Comparison of ENCODE assay signal across 21 mouse cellular contexts in genomic region chr16:91555017-91555605, GRCm38 (mm10). TPM values are rescaled to one million over a fixed set of nuclear protein-coding genes. Genes with fewer than 3 reads are reported as not detected.
A peak's percentile ranks its signal among the peaks of the same experiment; 100 is the strongest.
DNase-seq lines count a peak whose midpoint lies in the region; ATAC-seq and TF ChIP-seq lines count a peak whose summit lies in the region.
"Had no signal": no experiment of that assay in that cellular context is flagged by ENCODE, and none has a peak within 500 bp of the region (broad histone marks: within the 10 kb centered on the region; RNA-seq: fewer than 3 reads in every experiment).

No protein-coding gene starts in this region.

- TF ChIP-seq EP300 in lung, postnatal 0 days (IDR thresholded peaks at IDR 0.05) = no peak

- peaks cover 54% of the 10 kb centered on the region for H3K4me1 ChIP-seq in heart, embryonic 12.5 days (replicated peaks)
- peaks cover 70% of the 10 kb centered on the region for H3K4me1 ChIP-seq in kidney, embryonic 15.5 days
- H3K4me1 ChIP-seq in intestine, embryonic 14.5 days (replicated peaks; ENCODE audit: control insufficient read depth, insufficient read depth, low read length) = peaks cover 12% of the 10 kb centered on the region
- peaks cover 8% of the 10 kb centered on the region; the same call in 1 of the 2 replicates for H3K4me1 ChIP-seq in lung, postnatal 0 days (ENCODE audit: insufficient read depth, low read depth, low read length)

- no peak for ATAC-seq in heart, embryonic 12.5 days (ENCODE audit: insufficient number of reproducible peaks, low FRiP score)
- 0 out of 2 replicates have a peak, but pooled peaks have one; percentile 25 for ATAC-seq in kidney, embryonic 15.5 days (replicated peaks; ENCODE audit: low FRiP score)
- ATAC-seq in intestine, embryonic 14.5 days (replicated peaks; ENCODE audit: low FRiP score, low TSS enrichment, low read depth) = peak; percentile 23; the same call in 1 of the 2 replicates
- no peak for ATAC-seq in lung, postnatal 0 days
- ATAC-seq: forebrain, embryonic 16.5 days; hindbrain, embryonic 16.5 days had no signal

- DNase-seq in heart, adult 9 months (ENCODE audit: low spot score in 2 of 2) = no peak
- no peak for DNase-seq in kidney, adult 11 months
- no peak for DNase-seq in intestine, embryonic 14.5 days (ENCODE audit: low spot score)
- no peak for DNase-seq in lung, postnatal 0 days (ENCODE audit: low spot score)
- no peak for DNase-seq in urinary bladder, adult 18-20 months (ENCODE audit: low spot score in 2 of 2)
- DNase-seq: cerebellum, adult 11-12 months; cerebellum, postnatal 10 days; gastrocnemius, postnatal 10 days; kidney, adult 8-10 months; kidney, postnatal 14 days; layer of hippocampus, postnatal 36 days; lung, postnatal 14 days; thymus, adult 18-20 months; thymus, postnatal 36 days had no signal

- H3K4me3 ChIP-seq in heart, embryonic 12.5 days = no peak overlapping the region
- H3K4me3 ChIP-seq in kidney, embryonic 15.5 days (replicated peaks) = no peak overlapping the region
- no peak overlapping the region for H3K4me3 ChIP-seq in intestine, embryonic 14.5 days (ENCODE audit: low read depth, low read length)
- H3K4me3 ChIP-seq in lung, postnatal 0 days (ENCODE audit: low read depth, low read length) = no peak overlapping the region
- H3K4me3 ChIP-seq: embryonic facial prominence, embryonic 10.5 days; hindbrain, embryonic 10.5 days had no signal

- WGBS in heart, embryonic 12.5 days = 70% methylated on average over 8 of the region's 8 CpGs
- 75% methylated on average over 8 of the region's 8 CpGs for WGBS in kidney, embryonic 15.5 days
- 73% methylated on average over 8 of the region's 8 CpGs for WGBS in intestine, embryonic 14.5 days
- WGBS in lung, postnatal 0 days = 85% methylated on average over 8 of the region's 8 CpGs

- H3K9ac ChIP-seq in heart, embryonic 12.5 days = no peak overlapping the region
- no peak overlapping the region for H3K9ac ChIP-seq in kidney, embryonic 15.5 days
- H3K9ac ChIP-seq in intestine, embryonic 14.5 days (ENCODE audit: low read length) = no peak overlapping the region
- H3K9ac ChIP-seq in lung, postnatal 0 days (replicated peaks; ENCODE audit: low read depth) = no peak overlapping the region

- H3K9me3 ChIP-seq in heart, embryonic 12.5 days (replicated peaks) = no peaks in the 10 kb centered on the region
- H3K9me3 ChIP-seq in kidney, embryonic 15.5 days (replicated peaks) = no peaks in the 10 kb centered on the region
- no peaks in the 10 kb centered on the region for H3K9me3 ChIP-seq in intestine, embryonic 14.5 days (ENCODE audit: control insufficient read depth, low read length)
- no peaks in the 10 kb centered on the region for H3K9me3 ChIP-seq in lung, postnatal 0 days (ENCODE audit: low read length)
- H3K9me3 ChIP-seq: embryonic facial prominence, embryonic 10.5 days; hindbrain, embryonic 10.5 days had no signal

- H3K27me3 ChIP-seq in heart, embryonic 12.5 days (replicated peaks) = no peaks in the 10 kb centered on the region
- H3K27me3 ChIP-seq in kidney, embryonic 15.5 days = no peaks in the 10 kb centered on the region
- H3K27me3 ChIP-seq in intestine, embryonic 14.5 days (replicated peaks; ENCODE audit: control insufficient read depth, insufficient read depth, low read length) = no peaks in the 10 kb centered on the region
- no peaks in the 10 kb centered on the region for H3K27me3 ChIP-seq in lung, postnatal 0 days (replicated peaks; ENCODE audit: insufficient read depth, low read length)

- peaks cover 52% of the 10 kb centered on the region for H3K36me3 ChIP-seq in heart, embryonic 12.5 days
- H3K36me3 ChIP-seq in kidney, embryonic 15.5 days = peaks cover 35% of the 10 kb centered on the region
- H3K36me3 ChIP-seq in intestine, embryonic 14.5 days (ENCODE audit: control insufficient read depth, insufficient read depth, low read length) = peaks cover 32% of the 10 kb centered on the region
- H3K36me3 ChIP-seq in lung, postnatal 0 days (ENCODE audit: insufficient read depth, low read length) = peaks cover 15% of the 10 kb centered on the region; the same call in 1 of the 2 replicates

- TF ChIP-seq CTCF in lung, postnatal 0 days (IDR thresholded peaks at IDR 0.05) = no peak

- no peak overlapping the region for H3K4me2 ChIP-seq in heart, embryonic 12.5 days
- H3K4me2 ChIP-seq in kidney, embryonic 15.5 days = no peak overlapping the region
- no peak overlapping the region for H3K4me2 ChIP-seq in intestine, embryonic 14.5 days (ENCODE audit: low read length)
- no peak overlapping the region for H3K4me2 ChIP-seq in lung, postnatal 0 days (replicated peaks; ENCODE audit: low read depth, low read length)
- H3K4me2 ChIP-seq: midbrain, embryonic 11.5 days had no signal

- peak overlapping the region; percentile 22; the same call in 1 of the 2 replicates for H3K27ac ChIP-seq in heart, embryonic 12.5 days (ENCODE audit: poor library complexity, severe bottlenecking)
- no peak overlapping the region; the same call in 1 of the 2 replicates for H3K27ac ChIP-seq in kidney, embryonic 15.5 days
- no peak overlapping the region for H3K27ac ChIP-seq in intestine, embryonic 14.5 days (ENCODE audit: low read depth)
- H3K27ac ChIP-seq in lung, postnatal 0 days (ENCODE audit: low read length) = no peak overlapping the region
- H3K27ac ChIP-seq: hindbrain, embryonic 10.5 days had no signal

RNA-seq across cellular contexts. Expression of gene Ifngr2, which starts 8.2 kb away (rescaled TPM):
- polyA plus RNA-seq in heart, embryonic 12.5 days (2016; fragmentation: Nextera tagmentation; extraction: Ambion mirVana) = 99.4 and 110 TPM in 2 replicates
- polyA plus RNA-seq in kidney, embryonic 15.5 days (2015; fragmentation: Nextera tagmentation; extraction: Ambion mirVana) = 52.0 and 55.9 TPM in 2 replicates
- polyA plus RNA-seq in intestine, embryonic 14.5 days (2014; fragmentation: Nextera tagmentation; extraction: Ambion mirVana) = 65.3 and 68.4 TPM in 2 replicates
- 64.4 and 78.1 TPM in 2 replicates for polyA plus RNA-seq in lung, postnatal 0 days (2015; fragmentation: Nextera tagmentation; extraction: Ambion mirVana)

RNA-seq across cellular contexts. Expression of gene Tmem50b, which starts 42.5 kb away (rescaled TPM):
- polyA plus RNA-seq in heart, embryonic 12.5 days (2016; fragmentation: Nextera tagmentation; extraction: Ambion mirVana) = 57.4 and 60.8 TPM in 2 replicates
- polyA plus RNA-seq in kidney, embryonic 15.5 days (2015; fragmentation: Nextera tagmentation; extraction: Ambion mirVana) = 35.6 and 35.8 TPM in 2 replicates
- polyA plus RNA-seq in intestine, embryonic 14.5 days (2014; fragmentation: Nextera tagmentation; extraction: Ambion mirVana) = 29.1 and 31.1 TPM in 2 replicates
- polyA plus RNA-seq in lung, postnatal 0 days (2015; fragmentation: Nextera tagmentation; extraction: Ambion mirVana) = 160 and 169 TPM in 2 replicates

Comparison
In these comparisons a context has a peak if more than half of its experiments do, and no peak if none do; other contexts are left out.
1. ATAC-seq: peak in kidney, embryonic 15.5 days (single experiment) and intestine, embryonic 14.5 days (single experiment); none in heart, embryonic 12.5 days (single experiment) and lung, postnatal 0 days (single experiment).